In genomic region chr4:134634001-134634400, GRCm38 (mm10) we compare ENCODE assay signal across 11 mouse cellular contexts.
DNase-seq lines count a peak whose midpoint lies in the region; ATAC-seq and TF ChIP-seq lines count a peak whose summit lies in the region.
"Had no signal": no experiment of that assay in that cellular context is flagged by ENCODE, and none has a peak within 500 bp of the region (broad histone marks: within the 10 kb centered on the region; RNA-seq: fewer than 3 reads in every experiment).

No protein-coding gene starts in this region.

- H3K27ac ChIP-seq in kidney, postnatal 0 days, result no peak overlapping the region
- no peak overlapping the region for H3K27ac ChIP-seq in kidney, embryonic 16.5 days (ENCODE audit: low read length)
- H3K27ac ChIP-seq in hindbrain, embryonic 13.5 days, result peak overlapping the region; percentile 78
- H3K27ac ChIP-seq in neural tube, embryonic 14.5 days (ENCODE audit: low read depth, low read length), result peak overlapping the region; percentile 69; the same call in 1 of the 2 replicates

- ATAC-seq in kidney, postnatal 0 days (replicated peaks; ENCODE audit: low FRiP score, low read depth), result no peak
- ATAC-seq in kidney, embryonic 16.5 days (ENCODE audit: low FRiP score, low TSS enrichment), result no peak
- ATAC-seq in hindbrain, embryonic 13.5 days (ENCODE audit: low FRiP score), result no peak
- 0 out of 2 replicates have a peak, but pooled peaks have one; percentile 16 for ATAC-seq in neural tube, embryonic 14.5 days (ENCODE audit: low read depth)
- ATAC-seq: Patski had no signal

- no peak overlapping the region for H3K4me2 ChIP-seq in kidney, postnatal 0 days (ENCODE audit: low read length)
- H3K4me2 ChIP-seq in kidney, embryonic 16.5 days (replicated peaks; ENCODE audit: low read depth, low read length), result no peak overlapping the region
- no peak overlapping the region for H3K4me2 ChIP-seq in hindbrain, embryonic 13.5 days
- no peak overlapping the region for H3K4me2 ChIP-seq in neural tube, embryonic 14.5 days (ENCODE audit: low read depth, low read length)

- no peak overlapping the region for H3K4me3 ChIP-seq in kidney, postnatal 0 days (replicated peaks; ENCODE audit: low read depth, low read length)
- no peak overlapping the region for H3K4me3 ChIP-seq in kidney, embryonic 16.5 days (ENCODE audit: low read length)
- no peak overlapping the region for H3K4me3 ChIP-seq in hindbrain, embryonic 13.5 days
- H3K4me3 ChIP-seq in neural tube, embryonic 14.5 days (ENCODE audit: low read depth, low read length), result no peak overlapping the region
- H3K4me3 ChIP-seq in lung, adult 2 months (replicated peaks; ENCODE audit: extremely low read depth, low read depth, low read length), result no peak overlapping the region
- H3K4me3 ChIP-seq: myocyte had no signal

- H3K4me1 ChIP-seq in kidney, postnatal 0 days (replicated peaks; ENCODE audit: insufficient read depth, low read length), result peaks cover 20% of the 10 kb centered on the region
- H3K4me1 ChIP-seq in kidney, embryonic 16.5 days (ENCODE audit: insufficient read depth, low read length), result peaks cover 28% of the 10 kb centered on the region
- H3K4me1 ChIP-seq in hindbrain, embryonic 13.5 days (replicated peaks), result peaks cover 54% of the 10 kb centered on the region
- peaks cover 28% of the 10 kb centered on the region for H3K4me1 ChIP-seq in neural tube, embryonic 14.5 days (ENCODE audit: control insufficient read depth, insufficient read depth, low read length)
- 0 out of 2 replicates have a peak, but pooled peaks cover 6% of the 10 kb centered on the region for H3K4me1 ChIP-seq in lung, adult 2 months (ENCODE audit: control insufficient read depth, insufficient read depth, low read length)

- no peak for TF ChIP-seq POLR2A in lung, adult 2 months (IDR thresholded peaks at IDR 0.05; ENCODE audit: borderline replicate concordance, extremely low read depth, low read depth, low read length)

- no peaks in the 10 kb centered on the region for H3K36me3 ChIP-seq in kidney, postnatal 0 days (ENCODE audit: insufficient read depth, low read length)
- no peaks in the 10 kb centered on the region for H3K36me3 ChIP-seq in kidney, embryonic 16.5 days (ENCODE audit: insufficient read depth, low read length)
- H3K36me3 ChIP-seq in hindbrain, embryonic 13.5 days, result no peaks in the 10 kb centered on the region
- H3K36me3 ChIP-seq in neural tube, embryonic 14.5 days (ENCODE audit: control insufficient read depth, insufficient read depth, low read length), result no peaks in the 10 kb centered on the region

- DNase-seq in adrenal gland, adult (ENCODE audit: inconsistent age in 2 of 2, low spot score in 1 of 2), result peak; percentile 50 to 71
- no peak for DNase-seq in adrenal gland, postnatal 25 days
- DNase-seq in kidney, postnatal 0 days (ENCODE audit: low spot score), result peak; percentile 34
- no peak for DNase-seq in lung, adult 2 months
- DNase-seq in urinary bladder, postnatal 14 days (ENCODE audit: low spot score), result no peak
- DNase-seq: thymus, postnatal 4 days had no signal

- WGBS in kidney, postnatal 0 days, result 52% methylated on average over 13 of the region's 13 CpGs
- 55% methylated on average over 13 of the region's 13 CpGs for WGBS in kidney, embryonic 16.5 days
- WGBS in hindbrain, embryonic 13.5 days, result 49% methylated on average over 13 of the region's 13 CpGs
- 23% methylated on average over 13 of the region's 13 CpGs for WGBS in neural tube, embryonic 14.5 days
- WGBS in lung, adult 2 months, result 71% methylated on average over 13 of the region's 13 CpGs

- no peak for TF ChIP-seq CTCF in kidney, postnatal 0 days (IDR thresholded peaks at IDR 0.05; ENCODE audit: low read depth)
- TF ChIP-seq CTCF in lung, adult 2 months (IDR thresholded peaks at IDR 0.05; ENCODE audit: insufficient read depth, low read length), result no peak

- H3K27me3 ChIP-seq in kidney, postnatal 0 days (ENCODE audit: insufficient read depth, low read length), result no peaks in the 10 kb centered on the region
- H3K27me3 ChIP-seq in kidney, embryonic 16.5 days (ENCODE audit: insufficient read depth, low read length), result no peaks in the 10 kb centered on the region
- H3K27me3 ChIP-seq in hindbrain, embryonic 13.5 days, result 0 out of 2 replicates have a peak, but pooled peaks cover 4% of the 10 kb centered on the region
- no peaks in the 10 kb centered on the region for H3K27me3 ChIP-seq in neural tube, embryonic 14.5 days (ENCODE audit: control insufficient read depth, insufficient read depth, low read length)
- H3K27me3 ChIP-seq: Patski had no signal

- H3K9ac ChIP-seq in kidney, postnatal 0 days (ENCODE audit: low read depth, low read length), result no peak overlapping the region
- no peak overlapping the region for H3K9ac ChIP-seq in kidney, embryonic 16.5 days (replicated peaks; ENCODE audit: low read length)
- no peak overlapping the region for H3K9ac ChIP-seq in hindbrain, embryonic 13.5 days
- no peak overlapping the region for H3K9ac ChIP-seq in neural tube, embryonic 14.5 days (replicated peaks; ENCODE audit: low read depth, low read length)

- no peaks in the 10 kb centered on the region for H3K9me3 ChIP-seq in kidney, postnatal 0 days (replicated peaks; ENCODE audit: low read length)
- H3K9me3 ChIP-seq in kidney, embryonic 16.5 days (ENCODE audit: low read length), result peaks cover 7% of the 10 kb centered on the region; the same call in 1 of the 2 replicates
- 0 out of 2 replicates have a peak, but pooled peaks cover 5% of the 10 kb centered on the region for H3K9me3 ChIP-seq in hindbrain, embryonic 13.5 days
- H3K9me3 ChIP-seq in neural tube, embryonic 14.5 days (ENCODE audit: control insufficient read depth, low read length), result no peaks in the 10 kb centered on the region

Comparison
In these comparisons a context has a peak if more than half of its experiments do, and no peak if none do; other contexts are left out.
1. DNase-seq: peak in adrenal gland, adult (2 of 2) and kidney, postnatal 0 days (single experiment); none in adrenal gland, postnatal 25 days (single experiment), lung, adult 2 months (single experiment) and urinary bladder, postnatal 14 days (single experiment).
2. H3K27ac ChIP-seq: peak in hindbrain, embryonic 13.5 days (single experiment) and neural tube, embryonic 14.5 days (single experiment); none in kidney, postnatal 0 days (single experiment) and kidney, embryonic 16.5 days (single experiment).